Mouse (Mus musculus): Measurements from ENCODE around the gene Fryl.
"Not testable (repeated sequence)": the region's sequence is repeated elsewhere in the genome, so short reads cannot be mapped to it uniquely, and the experiment has no call there.

The Fryl gene

GRCm38 (mm10) chr5:73008230-73008629 is 248.2 kb downstream of the Fryl start:
- not testable (repeated sequence) for DNase-seq (ENCODE audit: low read depth, low spot score)

GRCm38 (mm10) chr5:73007582-73007959 is 248.8 kb downstream of the Fryl start:
- no peak for DNase-seq (ENCODE audit: low read depth, low spot score)

- no peak for DNase-seq (ENCODE audit: low read depth, low spot score)
Measured at GRCm38 (mm10) chr5:73006784-73007581, 249.4 kb downstream of the Fryl start, which contains the start of gene Slc10a4. Slc10a4 (plus strand) TSS chr5:73006883.

GRCm38 (mm10) chr5:73004046-73004445 is 252.4 kb downstream of the Fryl start:
- no peak for DNase-seq (ENCODE audit: low read depth, low spot score)

GRCm38 (mm10) chr5:72998546-72998945 is 257.9 kb downstream of the Fryl start:
- not testable (repeated sequence) for DNase-seq (ENCODE audit: low read depth, low spot score)

GRCm38 (mm10) chr5:72995379-72995778 is 261.0 kb downstream of the Fryl start:
- no peak for DNase-seq (ENCODE audit: low read depth, low spot score)

- no peak for DNase-seq (ENCODE audit: low read depth, low spot score)
Measured at GRCm38 (mm10) chr5:72994928-72995327, 261.5 kb downstream of the Fryl start.

GRCm38 (mm10) chr5:72994424-72994823 is 262.0 kb downstream of the Fryl start:
- no peak for DNase-seq (ENCODE audit: low read depth, low spot score)

- DNase-seq (ENCODE audit: low read depth, low spot score): no peak
Measured at GRCm38 (mm10) chr5:72992474-72992873, 263.9 kb downstream of the Fryl start.

- no peak for DNase-seq (ENCODE audit: low read depth, low spot score)
Measured at GRCm38 (mm10) chr5:72989756-72990155, 266.7 kb downstream of the Fryl start.

- no peak for DNase-seq (ENCODE audit: low read depth, low spot score)
Measured at GRCm38 (mm10) chr5:72987786-72988185, 268.6 kb downstream of the Fryl start.

GRCm38 (mm10) chr5:72984091-72984490 is 272.3 kb downstream of the Fryl start:
- DNase-seq (ENCODE audit: low read depth, low spot score): peak; percentile 52

GRCm38 (mm10) chr5:72976539-72976938 is 279.9 kb downstream of the Fryl start:
- DNase-seq (ENCODE audit: low read depth, low spot score): no peak

GRCm38 (mm10) chr5:72975996-72976395 is 280.4 kb downstream of the Fryl start:
- no peak for DNase-seq (ENCODE audit: low read depth, low spot score)

- DNase-seq (ENCODE audit: low read depth, low spot score): no peak
Measured at GRCm38 (mm10) chr5:72974602-72975001, 281.8 kb downstream of the Fryl start, which contains the start of gene Gm10135. Gm10135 (minus strand) TSS chr5:72974702.

- DNase-seq (ENCODE audit: low read depth, low spot score): no peak
Measured at GRCm38 (mm10) chr5:72972934-72973333, 283.5 kb downstream of the Fryl start.

- no peak for DNase-seq (ENCODE audit: low read depth, low spot score)
Measured at GRCm38 (mm10) chr5:72972435-72972834, 284.0 kb downstream of the Fryl start.
